Mouse (Mus musculus) liver, embryonic 11.5 days (tissue): ENCODE measurements around the gene Orai3. TPM values are rescaled to one million over a fixed set of nuclear protein-coding genes. Genes with fewer than 3 reads are reported as not detected.
"Not testable (repeated sequence)": the region's sequence is repeated elsewhere in the genome, so short reads cannot be mapped to it uniquely, and the experiment has no call there.

Source experiments
- ATAC-seq: fragments of 200-750 bp; cut with Nextera tagmentation; replicated peaks from 2 replicates; pipeline ENCODE4 v1.8.0; 2017; ENCODE audit warnings: moderate number of reproducible peaks, mild to moderate bottlenecking, moderate TSS enrichment, moderate library complexity; ENCODE audit not compliant: low FRiP score
- DNase-seq: peaks from one replicate; pipeline ENCODE4 v3.0.0-alpha.2; 2017; ENCODE audit warnings: low spot score
- H3K27ac ChIP-seq: fragments of 300-500 bp; sonication (generic); 2 replicates; pipeline ENCODE4 v1.5.1; 2014; ENCODE audit warnings: mild to moderate bottlenecking, low read depth, low read length, control low read depth
- H3K27me3 ChIP-seq: fragments of 300-500 bp; sonication (generic); replicated peaks from 2 replicates; pipeline ENCODE4 v1.6.1; 2014; ENCODE audit warnings: low read length, mixed read lengths; ENCODE audit not compliant: control insufficient read depth, insufficient read depth
- H3K36me3 ChIP-seq: fragments of 300-500 bp; sonication (generic); 2 replicates; pipeline ENCODE4 v1.6.1; 2014; ENCODE audit warnings: mild to moderate bottlenecking, low read length, moderate library complexity, mixed read lengths; ENCODE audit not compliant: control insufficient read depth, insufficient read depth
- H3K4me1 ChIP-seq: fragments of 300-500 bp; sonication (generic); replicated peaks from 2 replicates; pipeline ENCODE4 v1.6.1; 2014; ENCODE audit warnings: low read length, mixed read lengths; ENCODE audit not compliant: control insufficient read depth, insufficient read depth
- H3K4me2 ChIP-seq: fragments of 300-500 bp; sonication (generic); 2 replicates; pipeline ENCODE4 v1.6.1; 2014; ENCODE audit warnings: mild to moderate bottlenecking, control low read depth, moderate library complexity
- H3K4me3 ChIP-seq: fragments of 300-500 bp; sonication (generic); 2 replicates; pipeline ENCODE4 v1.5.1; 2014; ENCODE audit warnings: low read depth, low read length, control low read depth
- H3K9ac ChIP-seq: fragments of 300-500 bp; sonication (generic); 2 replicates; pipeline ENCODE4 v1.6.1; 2014; ENCODE audit warnings: low read depth, low read length, control low read depth
- H3K9me3 ChIP-seq: fragments of 300-500 bp; sonication (generic); 2 replicates; pipeline ENCODE4 v1.6.1; 2016; ENCODE audit warnings: low read length, inconsistent platforms, mixed read lengths; ENCODE audit not compliant: control insufficient read depth
- WGBS: fragments of 180-500 bp; shearing (Covaris S2); extraction: QIAGEN DNeasy Blood & Tissue Kit; methylation state at CpG from one replicate; pipeline ENCODE4 v1.1.7; 2014; 5-methylcytosine and 5-hydroxymethylcytosine counted together
- polyA plus RNA-seq: library from polyadenylated mRNA; unstranded; fragments of >200 nt; fragmentation: Nextera tagmentation; extraction: Ambion mirVana; gene quantifications from 2 replicates; pipeline ENCODE4 v1.2.1, GENCODE M21; 2014

Gene Orai3
- polyA plus RNA-seq, 1 experiment from 2014 or later: 22.0 TPM

- no peak overlapping the region for H3K4me2 ChIP-seq
- H3K4me1 ChIP-seq: peaks cover 34% of the 10 kb centered on the region
- no peaks in the 10 kb centered on the region for H3K27me3 ChIP-seq
- H3K9me3 ChIP-seq: no peaks in the 10 kb centered on the region
- H3K27ac ChIP-seq: no peak overlapping the region
- ATAC-seq (no peak; the same call in 1 of the 2 replicates), DNase-seq (peak; percentile 58)
- no peaks in the 10 kb centered on the region for H3K36me3 ChIP-seq
- no peak overlapping the region for H3K4me3 ChIP-seq
- H3K9ac ChIP-seq: 0 out of 2 replicates have a peak overlapping the region, but pooled peaks have one; percentile 11
- 43% methylated on average over 9 of the region's 9 CpGs for WGBS
Measured at GRCm38 (mm10) chr7:127773664-127774384, 4.2 kb downstream of the Orai3 start.

GRCm38 (mm10) chr7:127775837-127776236 is 6.2 kb downstream of the Orai3 start:
- WGBS: 74% methylated on average over 7 of the region's 7 CpGs
- peaks cover 27% of the 10 kb centered on the region for H3K4me1 ChIP-seq

GRCm38 (mm10) chr7:127776426-127776825 is 6.8 kb downstream of the Orai3 start, which contains the start of gene Setd1a:
Gene Setd1a (plus strand): TSS chr7:127776670.
- peak within 1 kb of the TSS; percentile 98 for H3K4me3 ChIP-seq
- peak; percentile 56; the same call in 1 of the 2 replicates for ATAC-seq
- no peaks in the 10 kb centered on the region for H3K9me3 ChIP-seq
- 0% methylated on average over 23 of the region's 23 CpGs for WGBS
- peak within 1 kb of the TSS; percentile 96 for H3K9ac ChIP-seq
- DNase-seq: peak; percentile 81
- H3K36me3 ChIP-seq: peaks cover 14% of the 10 kb centered on the region
- peak within 1 kb of the TSS; percentile 98 for H3K27ac ChIP-seq
- H3K27me3 ChIP-seq: no peaks in the 10 kb centered on the region
- peak within 1 kb of the TSS; percentile 94 for H3K4me2 ChIP-seq
- peaks cover 21% of the 10 kb centered on the region for H3K4me1 ChIP-seq

More at GRCm38 (mm10) chr7:127775837-127776236, 6.2 kb downstream of the Orai3 start:
- H3K4me3 ChIP-seq: peak overlapping the region; percentile 98
- not testable (repeated sequence) for H3K36me3 ChIP-seq, ATAC-seq, H3K27me3 ChIP-seq, H3K9me3 ChIP-seq, DNase-seq
- H3K27ac ChIP-seq: peak overlapping the region; percentile 98
- H3K4me2 ChIP-seq: peak overlapping the region; percentile 94
- H3K9ac ChIP-seq: peak overlapping the region; percentile 96

- WGBS: under 1% methylated on average over 65 of the region's 70 CpGs
- Histone ChIP-seq H3K27me3 (no peaks in the 10 kb centered on the region), H3K9ac (peak overlapping the region; percentile 96), H3K4me3 (peak overlapping the region; percentile 98), H3K36me3 (peaks cover 20% of the 10 kb centered on the region), H3K9me3 (no peaks in the 10 kb centered on the region), H3K4me2 (peak overlapping the region; percentile 94), H3K4me1 (peaks cover 20% of the 10 kb centered on the region), H3K27ac (peak overlapping the region; percentile 98)
- ATAC-seq: peak; percentile 88
- peak; percentile 95 for DNase-seq
Measured at GRCm38 (mm10) chr7:127776878-127777473, 7.4 kb downstream of the Orai3 start.

- Histone ChIP-seq H3K4me1 (peaks cover 20% of the 10 kb centered on the region), H3K4me3 (peak overlapping the region; percentile 98), H3K36me3 (peaks cover 24% of the 10 kb centered on the region), H3K9ac (peak overlapping the region; percentile 96), H3K4me2 (peak overlapping the region; percentile 94), H3K9me3 (no peaks in the 10 kb centered on the region), H3K27ac (peak overlapping the region; percentile 98), H3K27me3 (no peaks in the 10 kb centered on the region)
- peak; percentile 44 for ATAC-seq
- DNase-seq: peak; percentile 76
- 2% methylated on average over 65 of the region's 66 CpGs for WGBS
Measured at GRCm38 (mm10) chr7:127777474-127778266, 8.1 kb downstream of the Orai3 start.

GRCm38 (mm10) chr7:127778350-127778749 is 8.7 kb downstream of the Orai3 start:
- Histone ChIP-seq H3K9ac (peak overlapping the region; percentile 96), H3K36me3 (peaks cover 24% of the 10 kb centered on the region), H3K9me3 (no peaks in the 10 kb centered on the region), H3K27me3 (no peaks in the 10 kb centered on the region), H3K27ac (no peak overlapping the region), H3K4me3 (peak overlapping the region; percentile 98), H3K4me2 (peak overlapping the region; percentile 94), H3K4me1 (peaks cover 20% of the 10 kb centered on the region)
- no peak for ATAC-seq
- WGBS: 82% methylated on average over 4 of the region's 4 CpGs
- DNase-seq: no peak

GRCm38 (mm10) chr7:127785308-127785707 is 15.7 kb downstream of the Orai3 start, which contains the start of gene Gm49388:
Gene Gm49388 (plus strand): TSS chr7:127785608.
- DNase-seq: no peak
- Histone ChIP-seq H3K9ac (no peak within 1 kb of the TSS), H3K36me3 (peaks cover 75% of the 10 kb centered on the region), H3K27ac (no peak within 1 kb of the TSS; the same call in 1 of the 2 replicates), H3K4me1 (no peaks in the 10 kb centered on the region), H3K4me3 (no peak within 1 kb of the TSS), H3K27me3 (no peaks in the 10 kb centered on the region), H3K9me3 (no peaks in the 10 kb centered on the region), H3K4me2 (no peak within 1 kb of the TSS)
- WGBS: 95% methylated on average over 7 of the region's 7 CpGs
- no peak for ATAC-seq

- H3K4me2 ChIP-seq: no peak overlapping the region
- ATAC-seq (no peak), DNase-seq (no peak)
- no peaks in the 10 kb centered on the region for H3K9me3 ChIP-seq
- WGBS: 94% methylated on average over 23 of the region's 23 CpGs
- no peak overlapping the region for H3K9ac ChIP-seq
- H3K4me1 ChIP-seq: peaks cover 10% of the 10 kb centered on the region
- no peak overlapping the region for H3K4me3 ChIP-seq
- peaks cover 59% of the 10 kb centered on the region for H3K36me3 ChIP-seq
- H3K27ac ChIP-seq: no peak overlapping the region
- no peaks in the 10 kb centered on the region for H3K27me3 ChIP-seq
Measured at GRCm38 (mm10) chr7:127797076-127797845, 27.6 kb downstream of the Orai3 start.
